Mouse (Mus musculus): ENCODE results near the gene Casd1. TPM values are rescaled to one million over a fixed set of nuclear protein-coding genes. Genes with fewer than 3 reads are reported as not detected.

The Casd1 gene
- polyA plus RNA-seq, 1 experiment from 2014 or later = 9.7 TPM

- ATAC-seq (ENCODE audit: low FRiP score, low TSS enrichment) (no peak), DNase-seq (ENCODE audit: low spot score) (no peak)
- Histone ChIP-seq H3K4me1 (replicated peaks; ENCODE audit: control insufficient read depth, insufficient read depth) (no peaks in the 10 kb centered on the region), H3K27me3 (ENCODE audit: control insufficient read depth, insufficient read depth, low read length) (no peaks in the 10 kb centered on the region), H3K4me2 (replicated peaks; ENCODE audit: low read depth) (no peak overlapping the region), H3K36me3 (ENCODE audit: control insufficient read depth, insufficient read depth, low read length) (no peaks in the 10 kb centered on the region), H3K4me3 (ENCODE audit: low read depth, low read length) (no peak overlapping the region), H3K27ac (replicated peaks) (no peak overlapping the region), H3K9me3 (ENCODE audit: control insufficient read depth, low read length) (no peaks in the 10 kb centered on the region), H3K9ac (ENCODE audit: low read length) (no peak overlapping the region)
- WGBS = 86% methylated on average over 4 of the region's 4 CpGs
- TF ChIP-seq CTCF (IDR thresholded peaks at IDR 0.05; ENCODE audit: low read depth) (no peak), EP300 (optimal IDR thresholded peaks at IDR 0.05) (no peak)
Observed at GRCm38 (mm10) chr6:4690438-4690837, 89.8 kb downstream of the Casd1 start.

Other genes starting within 250 kb of the Casd1 start
- 488 and 504 TPM in 2 replicates for gene Col1a2, start 96.0 kb upstream of the Casd1 start, polyA plus RNA-seq (2015; fragmentation: Nextera tagmentation; extraction: Ambion mirVana)
- gene Sgce, start 146.4 kb downstream of the Casd1 start, polyA plus RNA-seq (2015; fragmentation: Nextera tagmentation; extraction: Ambion mirVana) = 45.8 and 50.4 TPM in 2 replicates
- 0.55 and 0.70 TPM in 2 replicates for gene Peg10, start 146.5 kb downstream of the Casd1 start, polyA plus RNA-seq (2015; fragmentation: Nextera tagmentation; extraction: Ambion mirVana)